Mouse (Mus musculus) left cerebral cortex, postnatal 14 days (tissue): Measurements from ENCODE around the gene Nelfe. TPM values are rescaled to one million over a fixed set of nuclear protein-coding genes. Genes with fewer than 3 reads are reported as not detected.
"Not testable (repeated sequence)": the region's sequence is repeated elsewhere in the genome, so short reads cannot be mapped to it uniquely, and the experiment has no call there.

Source experiments
- DNase-seq, 2 experiments: peaks; one replicate each; pipeline ENCODE4 v3.0.0; 2021 to 2022; ENCODE audit warnings: low spot score in 2 of 2, mixed read lengths in 1 of 2
- intact Hi-C: fragments of 180-260 bp; cut with DNase I; formaldehyde crosslinking; loops from one replicate; pipeline ENCODE4 v1.15.1; 2025
- microRNA-seq, 2 experiments: library from miRNA; unstranded; fragments of <30 nt; microRNA quantifications; one replicate each; pipeline ENCODE4 v1.2.0; 2022
- total RNA-seq, 2 experiments: library from RNA; stranded (reverse); gene quantifications; 2 replicates each; pipeline ENCODE4 v1.2.3; 2021

The Nelfe gene
- total RNA-seq, 2 experiments from 2014 or later = 29.1 to 30.5 TPM

GRCm38 (mm10) chr17:34900826-34901225 lies 50.6 kb downstream of the Nelfe start:
- intact Hi-C loops, DNase-seq: not testable (repeated sequence)

- DNase-seq, intact Hi-C loops: not testable (repeated sequence)
These were observed 51.8 kb downstream of the Nelfe start for GRCm38 (mm10) chr17:34901948-34902347.

DNA sequence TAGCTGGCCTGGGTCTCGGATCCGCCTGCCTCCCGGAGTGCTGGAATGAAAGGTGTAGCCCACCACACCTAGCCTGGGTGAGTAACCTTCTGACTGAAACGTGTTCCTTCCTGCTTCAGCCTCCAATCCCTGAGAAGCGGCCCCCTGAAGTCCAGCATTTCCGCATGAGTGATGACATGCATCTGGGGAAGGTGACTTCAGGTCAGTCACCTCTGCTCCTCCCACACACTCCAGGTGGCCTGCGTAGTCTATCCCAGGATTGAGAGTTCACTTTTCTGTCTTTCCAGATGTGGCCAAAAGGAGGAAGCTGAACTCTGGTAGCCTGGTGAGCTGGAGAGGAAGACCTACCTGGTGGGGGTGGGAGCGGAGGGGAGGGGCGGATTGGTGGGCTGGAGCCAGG lies 52.7 kb downstream of the Nelfe start:
- intact Hi-C loops = no loop called here
- no peak for DNase-seq

Small RNA genes lying within 50 kb of the gene (microRNA-seq; reads per million reads assigned to microRNA genes)
- 4.0 to 4.4 reads per million in 2 experiments for gene Mir6970
- gene Mir6971 = 1.7 to 4.2 reads per million in 2 experiments
- gene Mir6972 = 0 reads per million in 2 experiments

Other genes starting within 250 kb of the Nelfe start
- gene Rnf5, start 246.7 kb upstream of the Nelfe start, total RNA-seq = 10 to 100 TPM; 83.2 to 90.9 TPM
- gene Agpat1, start 246.1 kb upstream of the Nelfe start, total RNA-seq = 100 to 1,000 TPM; 175 to 180 TPM
- gene Egfl8, start 234.4 kb upstream of the Nelfe start, total RNA-seq = 1 to 10 TPM; 3.5 to 4.1 TPM
- 10 to 100 TPM; 39.3 to 45.7 TPM for gene Ppt2, start 221.9 kb upstream of the Nelfe start, total RNA-seq
- 100 to 1,000 TPM; 195 to 228 TPM for gene Prrt1, start 220.9 kb upstream of the Nelfe start, total RNA-seq
- 10 to 100 TPM; 16.1 to 16.7 TPM for gene Fkbpl, start 205.6 kb upstream of the Nelfe start, total RNA-seq
- 10 to 100 TPM; 76.4 to 80.3 TPM for gene Atf6b, start 203.2 kb upstream of the Nelfe start, total RNA-seq
- 1 to 10 TPM; 1.5 to 1.8 TPM for gene Tnxb, start 179.9 kb upstream of the Nelfe start, total RNA-seq
- gene C4b, start 106.5 kb upstream of the Nelfe start, total RNA-seq = 1 to 10 TPM; 5.2 to 8.0 TPM
- not detected for gene Cyp21a1, start 45.8 kb upstream of the Nelfe start, total RNA-seq
- gene Stk19, start 13.4 kb upstream of the Nelfe start, total RNA-seq = 10 to 100 TPM; 58.2 to 59.3 TPM
- gene Dxo, start 13.4 kb upstream of the Nelfe start, total RNA-seq = 10 to 100 TPM; 33.5 to 35.8 TPM
- gene Skiv2l, start 181 bp upstream of the Nelfe start, total RNA-seq = 10 to 100 TPM; 68.5 to 73.1 TPM
- under 1 TPM in 1 of 2 experiments, not detected in 1; 0.20 TPM for gene Cfb, start 12.1 kb downstream of the Nelfe start, total RNA-seq
- gene Zbtb12, start 29.1 kb downstream of the Nelfe start, total RNA-seq = 1 to 10 TPM; 5.0 to 5.1 TPM
- under 1 TPM in 1 of 2 experiments, not detected in 1; 0.26 TPM for gene Gm20547, start 31.7 kb downstream of the Nelfe start, total RNA-seq
- 1 to 10 TPM; 2.5 to 2.9 TPM for gene C2, start 47.9 kb downstream of the Nelfe start, total RNA-seq
- 100 to 1,000 TPM; 166 to 171 TPM for gene Ehmt2, start 48.1 kb downstream of the Nelfe start, total RNA-seq
- under 1 TPM; 0.38 to 0.40 TPM for gene Slc44a4, start 64.1 kb downstream of the Nelfe start, total RNA-seq
- 10 to 100 TPM; 32.1 to 32.8 TPM for gene Neu1, start 80.9 kb downstream of the Nelfe start, total RNA-seq
- gene Hspa1b, start 108.8 kb downstream of the Nelfe start, total RNA-seq = 1 to 10 TPM; 3.3 to 3.5 TPM
- not detected for gene Gm20481, start 119.5 kb downstream of the Nelfe start, total RNA-seq
- 1 to 10 TPM; 5.5 to 6.7 TPM for gene Hspa1a, start 121.8 kb downstream of the Nelfe start, total RNA-seq
- under 1 TPM; 0.15 TPM for gene Hspa1l, start 122.3 kb downstream of the Nelfe start, total RNA-seq
- 10 to 100 TPM; 19.9 to 25.7 TPM for gene Lsm2, start 131.5 kb downstream of the Nelfe start, total RNA-seq
- 10 to 100 TPM; 43.1 to 48.6 TPM for gene Vars, start 150.6 kb downstream of the Nelfe start, total RNA-seq
- gene Vwa7, start 166.2 kb downstream of the Nelfe start, total RNA-seq = under 1 TPM; 0.17 to 0.24 TPM
- gene Sapcd1, start 177.6 kb downstream of the Nelfe start, total RNA-seq = under 1 TPM in 1 of 2 experiments, not detected in 1; 0.92 TPM
- under 1 TPM; 0.59 to 0.75 TPM for gene Msh5, start 196.4 kb downstream of the Nelfe start, total RNA-seq
- 10 to 100 TPM; 10.1 to 13.8 TPM for gene Clic1, start 199.6 kb downstream of the Nelfe start, total RNA-seq
- 10 to 100 TPM; 16.9 to 19.4 TPM for gene Ddah2, start 208.6 kb downstream of the Nelfe start, total RNA-seq
- not detected for gene Ly6g6c, start 215.0 kb downstream of the Nelfe start, total RNA-seq
- gene Mpig6b, start 215.8 kb downstream of the Nelfe start, total RNA-seq = not detected
- 1 to 10 TPM; 2.4 to 2.9 TPM for gene Ly6g6e, start 226.5 kb downstream of the Nelfe start, total RNA-seq
- gene Ly6g6d, start 227.7 kb downstream of the Nelfe start, total RNA-seq = 1 to 10 TPM in 1 of 2 experiments, not detected in 1; 1.2 TPM
- gene Ly6g6f, start 235.2 kb downstream of the Nelfe start, total RNA-seq = not detected
- gene Abhd16a, start 238.9 kb downstream of the Nelfe start, total RNA-seq = 100 to 1,000 TPM; 101 to 113 TPM